Mouse (Mus musculus): ENCODE results near the gene Mplkip.

DNA sequence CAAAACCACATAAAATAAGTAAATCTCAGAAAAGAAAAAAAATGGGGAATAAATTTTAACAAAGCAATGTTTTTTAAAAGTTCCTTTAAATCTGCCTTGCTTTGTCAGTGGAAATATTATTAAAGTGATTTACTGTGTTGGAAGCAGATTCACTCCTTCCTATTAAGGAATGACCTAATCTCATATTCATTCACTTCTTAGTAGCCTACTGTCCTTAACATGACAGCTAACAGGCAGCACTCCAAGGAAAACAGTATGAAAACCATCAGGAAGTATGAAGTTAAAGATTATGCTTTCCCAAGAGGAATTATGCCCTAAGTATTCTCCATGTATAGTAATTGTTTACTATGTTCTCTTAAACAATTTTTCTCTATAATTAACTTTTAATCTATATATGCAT is 4.3 kb upstream of the Mplkip start:
- TF ChIP-seq HCFC1 (IDR thresholded peaks at IDR 0.05; ENCODE audit: borderline replicate concordance, insufficient read depth, low read length) = no peak
- no peak for TF ChIP-seq CHD2 (IDR thresholded peaks at IDR 0.05; ENCODE audit: low read depth, low read length)
- TF ChIP-seq ZC3H11A (IDR thresholded peaks at IDR 0.05; ENCODE audit: borderline replicate concordance, low read depth, low read length) = no peak
- no peak for TF ChIP-seq MAFK (IDR thresholded peaks at IDR 0.05; ENCODE audit: insufficient read depth, low read depth, low read length)

All from ES-E14 (cell line).